Mouse (Mus musculus): ENCODE data around the gene 4930524J08Rik.

GRCm38 (mm10) chr5:99975061-99975460 lies 3.8 kb upstream of the 4930524J08Rik start:
- no peak for TF ChIP-seq POLR2A (IDR thresholded peaks at IDR 0.05; ENCODE audit: control insufficient read depth, low read depth, low read length)
- no peak for TF ChIP-seq CTCF (IDR thresholded peaks at IDR 0.05; ENCODE audit: control insufficient read depth, insufficient read depth, insufficient replicate concordance, low read depth, low read length)

Data from testis, adult 2 months (tissue).